Mouse (Mus musculus) embryonic facial prominence, embryonic 11.5 days (tissue): ENCODE data around the gene Cops3. TPM values are rescaled to one million over a fixed set of nuclear protein-coding genes. Genes with fewer than 3 reads are reported as not detected.

Experiments used
- ATAC-seq: fragments of 200-750 bp; cut with Nextera tagmentation; replicated peaks from 2 replicates; pipeline ENCODE4 v1.8.0; 2017; ENCODE audit warnings: low read depth; ENCODE audit not compliant: insufficient number of reproducible peaks, low FRiP score, low TSS enrichment
- DNase-seq: peaks from one replicate; pipeline ENCODE4 v3.0.0-alpha.2; 2015; ENCODE audit warnings: low spot score
- H3K27ac ChIP-seq: fragments of 300-500 bp; sonication (generic); replicated peaks from 2 replicates; pipeline ENCODE4 v1.5.1; 2014; ENCODE audit warnings: mild to moderate bottlenecking, low read depth, low read length, control low read depth
- H3K27me3 ChIP-seq: fragments of 300-500 bp; sonication (generic); 2 replicates; pipeline ENCODE4 v1.6.1; 2014; ENCODE audit warnings: mild to moderate bottlenecking, low read length, moderate library complexity, mixed read lengths; ENCODE audit not compliant: control insufficient read depth, insufficient read depth
- H3K36me3 ChIP-seq: fragments of 300-500 bp; sonication (generic); replicated peaks from 2 replicates; pipeline ENCODE4 v1.6.1; 2014; ENCODE audit warnings: low read depth, mild to moderate bottlenecking, low read length, moderate library complexity, mixed read lengths; ENCODE audit not compliant: control insufficient read depth, insufficient read depth
- H3K4me1 ChIP-seq: fragments of 300-500 bp; sonication (generic); 2 replicates; pipeline ENCODE4 v1.6.1; 2014; ENCODE audit warnings: low read length, mixed read lengths; ENCODE audit not compliant: control insufficient read depth, insufficient read depth
- H3K4me2 ChIP-seq: fragments of 300-500 bp; sonication (generic); 2 replicates; pipeline ENCODE4 v1.6.1; 2014; ENCODE audit warnings: low read depth, mild to moderate bottlenecking, control low read depth, low read length, moderate library complexity
- H3K4me3 ChIP-seq: fragments of 300-500 bp; sonication (generic); 2 replicates; pipeline ENCODE4 v1.5.1; 2014; ENCODE audit warnings: low read depth, low read length, control low read depth
- H3K9ac ChIP-seq: fragments of 300-500 bp; sonication (generic); replicated peaks from 2 replicates; pipeline ENCODE4 v1.6.1; 2014; ENCODE audit warnings: mild to moderate bottlenecking, control low read depth, low read length
- H3K9me3 ChIP-seq: fragments of 300-500 bp; sonication (generic); replicated peaks from 2 replicates; pipeline ENCODE4 v1.6.1; 2016; ENCODE audit warnings: mild to moderate bottlenecking, low read length, inconsistent platforms, mixed read lengths; ENCODE audit not compliant: control insufficient read depth
- WGBS: fragments of 180-500 bp; shearing (Covaris S2); extraction: QIAGEN DNeasy Blood & Tissue Kit; methylation state at CpG from one replicate; pipeline ENCODE4 v1.1.7; 2014; 5-methylcytosine and 5-hydroxymethylcytosine counted together
- polyA plus RNA-seq: library from polyadenylated mRNA; unstranded; fragments of >200 nt; fragmentation: Nextera tagmentation; extraction: Ambion mirVana; gene quantifications from 2 replicates; pipeline ENCODE4 v1.2.1, GENCODE M21; 2014

Gene Cops3
- polyA plus RNA-seq, 1 experiment from 2014 or later = 239 TPM

DNA sequence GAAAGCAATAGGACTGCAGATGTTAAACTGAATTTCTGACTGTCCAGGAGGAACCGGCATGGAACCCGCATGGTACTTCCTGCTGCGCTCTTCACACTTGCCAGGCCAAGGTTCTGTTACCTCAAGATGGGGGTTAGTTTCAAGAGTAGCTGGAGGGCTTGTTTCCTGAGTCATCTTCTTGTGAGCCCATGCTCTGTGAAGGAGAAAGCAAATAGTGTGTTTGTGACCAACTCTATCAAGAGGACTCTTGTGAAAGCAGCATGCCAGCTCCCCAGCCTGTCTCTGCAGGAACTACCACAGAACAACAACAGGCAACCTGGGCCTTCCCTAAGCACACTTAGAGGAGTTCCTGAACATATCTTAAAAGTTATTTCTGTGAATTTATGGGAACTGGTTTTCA lies 21.7 kb downstream of the Cops3 start:
- Histone ChIP-seq H3K9ac (no peak overlapping the region), H3K4me2 (no peak overlapping the region), H3K4me1 (no peaks in the 10 kb centered on the region), H3K4me3 (no peak overlapping the region), H3K27ac (no peak overlapping the region), H3K9me3 (no peaks in the 10 kb centered on the region), H3K36me3 (peaks cover 19% of the 10 kb centered on the region), H3K27me3 (no peaks in the 10 kb centered on the region)
- no peak for ATAC-seq
- 94% methylated on average over 3 of the region's 3 CpGs for WGBS
- no peak for DNase-seq

DNA sequence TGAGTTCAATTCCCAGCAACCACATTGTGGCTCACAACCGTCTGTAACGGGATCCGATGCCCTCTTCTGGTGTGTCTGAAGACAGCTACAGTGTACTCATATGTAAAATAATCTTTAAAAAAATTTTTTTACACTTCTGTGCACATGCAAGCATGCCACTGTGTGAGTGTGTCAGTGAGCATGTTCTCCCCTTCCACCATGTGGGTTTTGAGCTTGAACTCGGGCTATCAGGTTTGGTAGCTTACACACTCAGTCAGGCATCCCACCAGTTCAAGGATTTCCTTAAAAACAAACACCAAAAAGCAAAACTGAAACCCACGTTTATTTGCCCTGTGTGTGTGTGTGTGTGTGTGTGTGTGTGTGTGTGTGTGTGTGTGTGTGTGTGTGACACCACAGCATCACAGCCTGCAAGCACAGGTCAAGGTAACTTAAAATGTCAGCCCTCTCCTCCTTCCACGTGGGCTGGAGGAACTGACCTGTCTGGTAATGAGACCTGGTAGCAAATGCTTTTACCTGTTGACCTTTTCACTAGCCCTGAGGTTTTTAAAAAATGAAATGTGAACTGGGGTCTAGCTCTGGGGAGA lies 24.1 kb downstream of the Cops3 start:
- H3K27ac ChIP-seq = no peak overlapping the region
- H3K9me3 ChIP-seq = no peaks in the 10 kb centered on the region
- no peaks in the 10 kb centered on the region for H3K27me3 ChIP-seq
- 85% methylated on average over 6 of the region's 6 CpGs for WGBS
- H3K9ac ChIP-seq = no peak overlapping the region
- no peak overlapping the region for H3K4me2 ChIP-seq
- H3K4me3 ChIP-seq = no peak overlapping the region
- DNase-seq = no peak
- H3K36me3 ChIP-seq = peaks cover 19% of the 10 kb centered on the region
- ATAC-seq = no peak
- H3K4me1 ChIP-seq = no peaks in the 10 kb centered on the region

- H3K4me1 ChIP-seq = no peaks in the 10 kb centered on the region
- no peak overlapping the region for H3K9ac ChIP-seq
- no peak for DNase-seq
- no peak overlapping the region for H3K4me2 ChIP-seq
- ATAC-seq = no peak
- no peaks in the 10 kb centered on the region for H3K9me3 ChIP-seq
- H3K27me3 ChIP-seq = no peaks in the 10 kb centered on the region
- H3K4me3 ChIP-seq = no peak overlapping the region
- no peak overlapping the region for H3K27ac ChIP-seq
- peaks cover 14% of the 10 kb centered on the region for H3K36me3 ChIP-seq
- WGBS = 85% methylated on average over 6 of the region's 6 CpGs
Observed at GRCm38 (mm10) chr11:59814936-59815335, 24.7 kb downstream of the Cops3 start.

- no peaks in the 10 kb centered on the region for H3K4me1 ChIP-seq
- H3K9ac ChIP-seq = no peak overlapping the region
- H3K9me3 ChIP-seq = no peaks in the 10 kb centered on the region
- WGBS = 69% methylated on average over 1 of the region's 1 CpGs
- H3K27ac ChIP-seq = no peak overlapping the region
- no peak overlapping the region for H3K4me2 ChIP-seq
- DNase-seq (no peak), ATAC-seq (no peak)
- H3K27me3 ChIP-seq = no peaks in the 10 kb centered on the region
- H3K36me3 ChIP-seq = peaks cover 11% of the 10 kb centered on the region
- no peak overlapping the region for H3K4me3 ChIP-seq
Observed at GRCm38 (mm10) chr11:59814311-59814710, 25.3 kb downstream of the Cops3 start.

GRCm38 (mm10) chr11:59813276-59813675 lies 26.4 kb downstream of the Cops3 start:
- H3K9ac ChIP-seq = no peak overlapping the region
- no peak overlapping the region for H3K4me2 ChIP-seq
- peaks cover 6% of the 10 kb centered on the region for H3K36me3 ChIP-seq
- H3K4me1 ChIP-seq = 0 out of 2 replicates have a peak, but pooled peaks cover 3% of the 10 kb centered on the region
- H3K9me3 ChIP-seq = no peaks in the 10 kb centered on the region
- DNase-seq (no peak), ATAC-seq (no peak)
- no peak overlapping the region for H3K27ac ChIP-seq
- H3K27me3 ChIP-seq = no peaks in the 10 kb centered on the region
- 59% methylated on average over 3 of the region's 3 CpGs for WGBS
- no peak overlapping the region for H3K4me3 ChIP-seq

GRCm38 (mm10) chr11:59811211-59811610 lies 28.4 kb downstream of the Cops3 start:
- H3K9ac ChIP-seq = 0 out of 2 replicates have a peak overlapping the region, but pooled peaks have one; percentile 13

GRCm38 (mm10) chr11:59810480-59811158 lies 29.0 kb downstream of the Cops3 start:
- Histone ChIP-seq H3K27me3 (no peaks in the 10 kb centered on the region), H3K4me1 (0 out of 2 replicates have a peak, but pooled peaks cover 3% of the 10 kb centered on the region), H3K4me3 (peak overlapping the region; percentile 75), H3K9me3 (no peaks in the 10 kb centered on the region), H3K27ac (peak overlapping the region; percentile 95; the same call in 1 of the 2 replicates), H3K36me3 (no peaks in the 10 kb centered on the region; the same call in none of the 2 replicates), H3K9ac (peak overlapping the region; percentile 98), H3K4me2 (peak overlapping the region; percentile 48)
- DNase-seq (no peak), ATAC-seq (no peak)
- WGBS = 68% methylated on average over 14 of the region's 14 CpGs

More at GRCm38 (mm10) chr11:59811211-59811610, 28.4 kb downstream of the Cops3 start:
- Histone ChIP-seq H3K9me3 (no peaks in the 10 kb centered on the region), H3K4me2 (no peak overlapping the region), H3K27ac (no peak overlapping the region; the same call in 1 of the 2 replicates), H3K36me3 (no peaks in the 10 kb centered on the region; the same call in none of the 2 replicates), H3K4me3 (no peak overlapping the region), H3K4me1 (0 out of 2 replicates have a peak, but pooled peaks cover 3% of the 10 kb centered on the region), H3K27me3 (no peaks in the 10 kb centered on the region)
- ATAC-seq = no peak
- WGBS = 54% methylated on average over 4 of the region's 4 CpGs
- peak; percentile 35 for DNase-seq
